Comparison of ENCODE assay signal across 32 mouse cellular contexts in genomic region chr3:135091487-135091886, GRCm38 (mm10).
"Had no signal": no experiment of that assay in that cellular context is flagged by ENCODE, and none has a peak within 500 bp of the region (broad histone marks: within the 10 kb centered on the region; RNA-seq: fewer than 3 reads in every experiment).

No protein-coding gene starts in this region.

- H3K27me3 ChIP-seq: limb, embryonic 12.5 days; limb, embryonic 13.5 days; limb, embryonic 15.5 days; liver, embryonic 12.5 days; liver, embryonic 13.5 days; liver, embryonic 15.5 days; lung, embryonic 15.5 days; megakaryocyte, embryonic 14.5 days; midbrain, embryonic 12.5 days; midbrain, embryonic 13.5 days; midbrain, embryonic 15.5 days had no signal

- H3K36me3 ChIP-seq: limb, embryonic 10.5 days; limb, embryonic 12.5 days; limb, embryonic 13.5 days; limb, embryonic 15.5 days; liver, embryonic 12.5 days; liver, embryonic 13.5 days; liver, embryonic 15.5 days; lung, embryonic 15.5 days; midbrain, embryonic 10.5 days; midbrain, embryonic 12.5 days; midbrain, embryonic 13.5 days; midbrain, embryonic 15.5 days had no signal

- ATAC-seq: liver, embryonic 12.5 days; liver, postnatal 0 days; lung, postnatal 0 days; midbrain, embryonic 13.5 days; midbrain, embryonic 15.5 days; midbrain, embryonic 16.5 days had no signal

- H3K27ac ChIP-seq: left cerebral cortex, adult 2 months; limb, embryonic 10.5 days; limb, embryonic 12.5 days; limb, embryonic 13.5 days; limb, embryonic 15.5 days; liver, embryonic 12.5 days; liver, embryonic 13.5 days; liver, embryonic 14.5 days; liver, embryonic 15.5 days; lung, embryonic 15.5 days; macrophage; midbrain, embryonic 10.5 days; midbrain, embryonic 12.5 days; midbrain, embryonic 13.5 days; midbrain, embryonic 15.5 days had no signal

- DNase-seq: left cerebral cortex, postnatal 4 days; liver; liver, embryonic 13.5 days; liver, postnatal 0 days; lung, adult 18-20 months; lung, adult 2 months; lung, embryonic 14.5 days; lung, postnatal 10 days; lung, postnatal 14 days; lung, postnatal 36 days; lung, postnatal 4 days; midbrain, embryonic 14.5 days had no signal

- H3K9me3 ChIP-seq: limb, embryonic 10.5 days; limb, embryonic 15.5 days; liver, embryonic 15.5 days; lung, embryonic 15.5 days had no signal

- H3K4me3 ChIP-seq: left cerebral cortex, adult 2 months; limb, embryonic 10.5 days; limb, embryonic 12.5 days; limb, embryonic 13.5 days; limb, embryonic 15.5 days; liver, embryonic 12.5 days; liver, embryonic 13.5 days; liver, embryonic 15.5 days; lung, embryonic 15.5 days; megakaryocyte, embryonic 14.5 days; midbrain, embryonic 10.5 days; midbrain, embryonic 12.5 days; midbrain, embryonic 13.5 days; midbrain, embryonic 15.5 days; myocyte had no signal

- H3K9ac ChIP-seq: limb, embryonic 12.5 days; limb, embryonic 13.5 days; limb, embryonic 15.5 days; liver, embryonic 12.5 days; liver, embryonic 13.5 days; liver, embryonic 14.5 days; liver, embryonic 15.5 days; liver, postnatal 0 days; lung, embryonic 14.5 days; lung, embryonic 15.5 days; midbrain, embryonic 12.5 days; midbrain, embryonic 13.5 days; midbrain, embryonic 15.5 days had no signal

- H3K4me2 ChIP-seq: limb, embryonic 12.5 days; limb, embryonic 13.5 days; limb, embryonic 15.5 days; liver, embryonic 11.5 days; liver, embryonic 12.5 days; liver, embryonic 13.5 days; liver, embryonic 15.5 days; lung, embryonic 14.5 days; lung, embryonic 15.5 days; midbrain, embryonic 11.5 days; midbrain, embryonic 12.5 days; midbrain, embryonic 13.5 days; midbrain, embryonic 15.5 days had no signal

- H3K4me1 ChIP-seq: limb, embryonic 10.5 days; limb, embryonic 12.5 days; limb, embryonic 13.5 days; limb, embryonic 15.5 days; liver, embryonic 12.5 days; liver, embryonic 13.5 days; liver, embryonic 15.5 days; lung, embryonic 15.5 days; megakaryocyte, embryonic 14.5 days; midbrain, embryonic 10.5 days; midbrain, embryonic 12.5 days; midbrain, embryonic 13.5 days; midbrain, embryonic 15.5 days had no signal
